Mouse (Mus musculus): ENCODE results near the gene 6430628N08Rik.

Gene 6430628N08Rik

DNA sequence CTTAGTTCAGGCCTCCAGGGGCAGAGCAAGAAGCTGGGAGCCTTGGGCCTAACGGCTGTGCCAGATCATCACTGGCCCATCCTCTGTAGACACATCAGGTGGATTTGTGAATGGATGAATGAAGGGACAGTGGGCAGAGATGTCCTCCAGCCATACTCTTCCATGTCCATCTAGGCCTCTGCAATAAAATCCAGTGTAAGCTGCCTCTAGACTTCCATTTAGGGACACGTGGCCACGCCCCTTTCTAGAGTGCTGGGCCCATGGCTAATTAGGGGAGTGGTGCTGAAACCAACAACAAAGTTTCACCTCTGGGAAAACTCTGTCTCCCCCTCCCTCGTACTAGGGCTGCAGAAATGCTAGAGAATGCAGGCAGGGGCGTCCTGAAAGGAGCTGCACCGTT is 399 bp upstream of the 6430628N08Rik start:
- no peak for DNase-seq

GRCm38 (mm10) chr4:115894281-115894680 is 3.8 kb downstream of the 6430628N08Rik start:
- DNase-seq: no peak

- DNase-seq: peak in 1 of 2 experiments; percentile 15
Observed at GRCm38 (mm10) chr4:115897901-115898631, 7.6 kb downstream of the 6430628N08Rik start.

DNA sequence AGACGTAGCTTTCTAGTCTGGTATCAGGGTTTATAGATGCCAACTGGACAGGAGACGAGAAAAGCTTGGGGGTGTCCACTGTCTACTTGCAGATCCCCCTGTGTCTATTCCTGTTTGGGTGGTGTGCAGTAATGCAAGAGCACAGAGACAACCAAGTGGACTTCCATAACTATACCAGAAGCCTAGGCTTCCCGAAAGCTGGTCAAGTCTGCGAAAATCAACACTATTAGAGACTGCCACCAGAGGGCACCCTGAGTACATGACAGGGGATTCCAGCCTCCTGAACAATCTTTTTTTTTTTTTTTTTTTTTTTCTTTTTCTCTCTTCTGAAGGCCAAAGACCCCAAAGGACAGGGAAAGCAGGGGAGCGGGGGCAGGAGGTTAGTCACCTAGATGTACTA is 12.4 kb downstream of the 6430628N08Rik start:
- peak; percentile 57 to 83 for DNase-seq

GRCm38 (mm10) chr4:115904375-115904774 is 13.9 kb downstream of the 6430628N08Rik start:
- DNase-seq: no peak

GRCm38 (mm10) chr4:115905701-115906100 is 15.2 kb downstream of the 6430628N08Rik start:
- DNase-seq: no peak

GRCm38 (mm10) chr4:115906791-115907190 is 16.3 kb downstream of the 6430628N08Rik start:
- no peak for DNase-seq

GRCm38 (mm10) chr4:115907994-115908393 is 17.5 kb downstream of the 6430628N08Rik start:
- no peak for DNase-seq

DNA sequence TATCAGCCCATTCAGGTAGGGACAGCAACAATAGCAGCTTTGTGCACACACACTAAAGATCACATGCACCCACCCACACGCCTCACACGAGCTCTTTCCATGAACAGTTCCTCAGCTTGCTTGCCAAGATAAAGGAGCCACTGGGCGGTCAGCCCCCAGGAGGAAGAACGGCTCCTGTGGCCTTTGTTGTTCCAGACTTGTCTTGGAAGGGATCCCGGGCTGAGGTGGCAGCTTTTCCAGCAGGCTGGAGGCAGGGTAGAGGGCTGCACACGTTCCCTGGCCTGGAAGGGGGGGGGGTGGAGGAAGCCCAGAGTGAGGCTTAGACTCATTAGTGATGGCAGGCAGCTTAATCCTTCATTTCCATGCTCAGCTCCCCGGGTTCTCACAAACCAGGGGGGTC is 18.2 kb downstream of the 6430628N08Rik start:
- peak in 1 of 2 experiments; percentile 32 for DNase-seq

GRCm38 (mm10) chr4:115911586-115911985 is 21.1 kb downstream of the 6430628N08Rik start:
- no peak for DNase-seq

DNA sequence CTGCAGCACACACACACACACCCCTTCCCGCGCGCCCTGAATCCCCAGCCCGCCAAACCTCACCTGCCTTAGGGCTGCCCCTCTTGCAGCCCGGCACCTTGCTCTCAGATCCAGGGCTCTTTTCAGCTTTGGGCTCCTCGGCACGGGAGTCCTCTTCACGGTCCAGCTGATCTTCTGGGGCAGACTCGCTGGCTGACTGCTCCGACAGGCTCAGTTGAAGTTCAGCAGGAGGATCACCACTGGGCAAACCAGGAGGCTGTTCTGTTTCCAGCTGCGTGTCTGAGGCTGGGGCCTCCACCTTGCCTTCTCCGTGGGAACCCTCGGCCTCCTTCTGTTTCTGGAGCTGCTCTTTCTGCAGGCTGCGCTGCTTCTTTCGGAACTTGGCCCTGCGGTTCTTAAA is 29.4 kb downstream of the 6430628N08Rik start:
- DNase-seq: no peak

DNA sequence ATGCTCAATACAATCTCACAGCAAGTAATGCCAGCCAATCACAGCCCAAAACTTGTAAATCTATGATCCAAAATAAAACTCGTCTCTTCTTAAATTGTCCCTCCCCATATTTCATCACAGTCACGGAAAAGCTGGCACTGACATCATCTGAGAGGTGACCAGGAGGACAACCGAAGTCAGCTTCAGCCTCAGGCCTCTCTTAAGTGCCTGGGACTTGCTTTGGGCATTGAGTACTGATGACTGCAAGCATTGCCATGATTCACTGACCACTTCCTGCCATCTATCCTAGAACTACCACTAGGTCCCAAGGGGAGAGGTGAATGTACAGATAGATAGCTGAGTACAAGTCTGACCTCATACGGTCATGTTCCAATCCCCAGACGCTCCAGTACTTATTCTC is 32.2 kb downstream of the 6430628N08Rik start:
- no peak for DNase-seq

DNA sequence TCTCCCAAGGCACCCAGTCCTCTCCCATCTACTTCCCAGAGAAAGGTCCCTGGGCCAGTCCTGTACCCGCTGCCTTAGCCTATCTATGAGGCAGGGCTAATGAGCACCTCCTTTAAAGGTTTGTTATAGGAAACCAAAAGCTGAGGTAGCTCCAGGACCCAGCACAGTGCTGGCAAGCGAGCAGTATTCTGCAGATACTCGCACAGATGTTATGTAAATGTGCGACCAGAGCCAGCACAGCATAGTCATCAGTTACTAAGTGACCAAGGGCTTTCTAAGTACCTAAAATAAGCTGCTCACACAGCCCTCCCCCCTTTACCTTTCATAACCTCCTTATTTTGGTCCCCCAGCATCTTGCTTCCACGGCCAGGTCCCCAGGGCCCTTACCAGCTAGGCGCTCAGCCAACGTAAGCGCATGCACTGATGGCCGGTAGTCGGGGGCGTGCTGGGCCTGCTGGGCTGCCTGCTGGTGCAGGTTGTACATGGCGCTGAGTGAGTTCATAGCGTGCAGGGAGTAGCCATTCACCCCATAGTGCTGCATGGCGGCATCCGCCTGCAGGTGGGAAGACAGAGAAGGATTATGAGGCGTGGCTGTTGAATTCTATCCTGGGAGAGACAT is 32.9 kb downstream of the 6430628N08Rik start:
- DNase-seq: no peak

- DNase-seq: no peak
Observed at GRCm38 (mm10) chr4:115927637-115928036, 37.2 kb downstream of the 6430628N08Rik start.

DNA sequence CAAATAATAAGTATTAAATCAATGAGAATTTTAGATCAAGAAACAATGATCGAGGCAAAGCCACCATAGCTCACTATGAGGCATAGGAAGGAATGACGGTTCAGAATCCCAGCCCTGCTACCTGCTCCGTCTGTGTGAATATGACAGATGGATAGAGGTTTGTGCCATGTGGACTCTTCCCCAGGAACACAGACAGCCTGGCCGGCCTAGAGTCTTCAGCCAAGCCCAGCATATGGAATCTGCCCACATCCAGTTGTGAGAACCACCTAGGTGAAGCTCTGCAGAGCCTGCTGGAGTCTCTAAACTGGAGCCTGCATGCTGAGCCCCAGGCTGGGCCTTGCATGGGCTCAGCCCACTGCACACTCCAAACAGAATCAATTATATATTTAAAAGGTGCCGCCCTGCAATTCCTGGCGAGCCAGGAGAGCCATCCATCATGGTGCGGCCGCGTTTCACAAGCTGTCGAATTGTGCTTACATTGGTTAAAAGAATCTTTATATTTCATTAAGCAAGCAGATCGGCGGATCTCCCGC is 41.2 kb downstream of the 6430628N08Rik start:
- DNase-seq: no peak

DNA sequence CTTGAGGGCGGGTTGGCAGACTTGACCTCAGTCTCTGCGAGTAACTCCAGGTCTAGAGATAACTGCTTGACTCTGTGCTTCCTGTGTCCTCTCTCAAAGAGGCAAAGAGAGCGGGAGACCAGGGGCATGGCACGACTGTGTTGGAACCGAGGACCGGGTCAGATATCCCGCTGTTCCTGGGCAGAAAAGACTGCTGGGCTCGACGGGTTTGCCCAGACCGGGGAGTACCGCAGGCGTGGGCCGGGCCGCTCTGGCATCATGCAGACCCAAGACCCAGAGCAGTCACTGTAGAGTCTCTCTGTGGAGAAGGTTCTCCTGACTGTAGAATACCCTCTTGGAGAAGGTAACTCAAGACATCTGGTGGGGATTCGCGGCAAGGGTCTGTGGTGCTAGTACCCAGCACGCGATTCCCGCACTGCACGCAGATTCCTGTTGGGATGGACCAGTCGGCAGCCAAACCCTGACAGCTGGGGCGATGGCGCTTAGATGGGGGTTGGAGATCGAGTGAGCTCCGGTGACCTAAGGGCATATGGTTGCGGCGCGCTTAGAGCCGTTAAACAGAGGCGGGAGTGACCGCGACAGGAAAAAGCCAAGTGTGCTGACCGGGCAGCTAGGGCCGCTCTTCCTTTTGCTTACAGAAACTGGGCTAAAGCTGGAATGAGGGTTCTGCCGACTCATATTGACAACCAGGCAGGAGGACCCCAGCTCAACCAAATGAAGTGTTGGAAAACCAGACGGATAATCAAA is 45.5 kb downstream of the 6430628N08Rik start:
- DNase-seq: peak in 1 of 2 experiments; percentile 8

GRCm38 (mm10) chr4:115936646-115937045 is 46.2 kb downstream of the 6430628N08Rik start:
- DNase-seq: no peak

GRCm38 (mm10) chr4:115937061-115937976 is 46.9 kb downstream of the 6430628N08Rik start:
- DNase-seq: no peak

GRCm38 (mm10) chr4:115938276-115939160 is 48.1 kb downstream of the 6430628N08Rik start:
- DNase-seq: peak; percentile 38 to 49

DNA sequence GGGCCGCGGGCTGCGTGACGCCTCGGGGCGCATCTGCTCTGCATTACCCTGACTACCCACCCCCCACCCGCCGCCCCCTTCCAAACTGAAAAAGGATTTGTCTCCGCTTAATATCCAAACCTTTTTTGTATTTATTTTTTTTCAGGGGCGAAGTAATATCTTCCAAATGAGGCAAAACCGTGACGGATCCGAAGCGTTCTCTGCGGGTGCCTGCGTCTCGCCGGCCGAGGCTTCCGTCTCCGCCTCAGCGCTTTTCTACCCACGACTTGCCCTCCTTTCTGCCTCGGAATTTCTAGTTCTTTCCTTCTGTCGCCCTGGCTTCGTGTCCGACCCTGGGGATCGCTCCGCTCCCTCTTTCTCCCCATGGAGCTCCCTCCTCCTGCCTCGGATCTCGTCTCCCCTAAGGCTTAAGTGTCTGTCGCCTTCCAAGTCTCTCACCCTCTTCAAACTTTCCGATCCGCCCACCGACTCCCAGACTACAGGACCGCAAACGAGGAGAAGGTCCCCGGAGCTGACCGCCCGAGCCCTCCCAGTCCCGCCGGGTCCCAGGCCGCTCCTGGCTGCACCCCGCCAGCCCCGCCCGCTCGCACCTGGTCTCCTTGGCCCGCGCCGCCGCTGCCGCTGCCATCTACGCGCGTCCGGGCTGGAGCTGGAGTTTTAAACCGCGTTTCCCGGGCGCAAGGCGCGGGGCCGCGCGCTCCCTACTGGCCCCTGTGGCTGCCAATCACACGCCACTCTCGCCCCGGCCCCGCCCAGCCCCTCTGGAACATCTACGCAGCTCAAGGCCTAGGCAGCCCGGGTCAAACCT is 49.0 kb downstream of the 6430628N08Rik start, which contains the start of gene Dmbx1:
Gene Dmbx1 (minus strand): TSS at position 632 of the 808 bp plus-strand sequence.
- DNase-seq: peak; percentile 24 to 52

All from lung, postnatal 4 days (tissue).